In the genomic region with DNA sequence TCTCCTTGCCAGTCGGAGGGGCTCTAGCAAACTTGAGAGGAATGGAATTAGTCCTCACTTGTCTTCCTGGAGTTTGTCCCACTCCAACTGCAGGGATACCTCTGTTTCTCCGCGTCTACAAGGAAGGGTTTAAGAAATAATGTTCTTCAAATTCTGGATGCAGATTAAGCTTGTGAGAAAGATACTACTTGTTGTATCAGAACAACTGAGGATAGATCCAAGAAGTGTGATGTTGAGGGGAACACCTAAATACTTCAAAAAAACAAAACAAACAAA, we compare ENCODE assay signal across 15 mouse cellular contexts. TPM values are rescaled to one million over a fixed set of nuclear protein-coding genes. Genes with fewer than 3 reads are reported as not detected.
DNase-seq lines count a peak whose midpoint lies in the region; ATAC-seq and TF ChIP-seq lines count a peak whose summit lies in the region.
"Had no signal": no experiment of that assay in that cellular context is flagged by ENCODE, and none has a peak within 500 bp of the region (broad histone marks: within the 10 kb centered on the region; RNA-seq: fewer than 3 reads in every experiment).

No protein-coding gene starts in this region.

- peak overlapping the region; percentile 86 for H3K27ac ChIP-seq in gastrocnemius, adult 2 months
- peak overlapping the region; percentile 84; the same call in 1 of the 2 replicates for H3K27ac ChIP-seq in kidney, embryonic 16.5 days (ENCODE audit: low read length)
- H3K27ac ChIP-seq in liver, embryonic 12.5 days, result no peak overlapping the region
- H3K27ac ChIP-seq in forebrain, embryonic 16.5 days (ENCODE audit: low read length), result no peak overlapping the region
- H3K27ac ChIP-seq: forebrain, embryonic 10.5 days; hindbrain, embryonic 12.5 days; macrophage had no signal

- peak overlapping the region; percentile 90 for H3K4me2 ChIP-seq in kidney, embryonic 16.5 days (replicated peaks; ENCODE audit: low read depth, low read length)
- peak overlapping the region; percentile 31; the same call in 1 of the 2 replicates for H3K4me2 ChIP-seq in liver, embryonic 12.5 days
- no peak overlapping the region for H3K4me2 ChIP-seq in forebrain, embryonic 16.5 days (ENCODE audit: low read length)
- H3K4me2 ChIP-seq: hindbrain, embryonic 12.5 days had no signal

- intact Hi-C loops in gastrocnemius, adult 2 months (cut with DNase I), result loop anchor here (10.0 kb wide), 1 partner anchor 55 kb away; the partner anchor contains the start of gene Gimap4

- H3K27me3 ChIP-seq in kidney, embryonic 16.5 days (ENCODE audit: insufficient read depth, low read length), result peaks cover 11% of the 10 kb centered on the region
- H3K27me3 ChIP-seq in liver, embryonic 12.5 days (replicated peaks), result peaks cover 7% of the 10 kb centered on the region; the same call in 1 of the 2 replicates
- H3K27me3 ChIP-seq in forebrain, embryonic 16.5 days (replicated peaks; ENCODE audit: control insufficient read depth, insufficient read depth, low read length), result peaks cover 19% of the 10 kb centered on the region

- WGBS in kidney, embryonic 16.5 days, result 88% methylated on average over 3 of the region's 3 CpGs
- WGBS in liver, embryonic 12.5 days (ENCODE audit: insufficient replicate concordance), result 62% methylated on average over 3 of the region's 3 CpGs
- WGBS in forebrain, embryonic 16.5 days, result 92% methylated on average over 3 of the region's 3 CpGs

- peak overlapping the region; percentile 72 for H3K4me3 ChIP-seq in gastrocnemius, adult 2 months
- H3K4me3 ChIP-seq in kidney, embryonic 16.5 days (ENCODE audit: low read length), result peak overlapping the region; percentile 35
- peak overlapping the region; percentile 22; the same call in 1 of the 2 replicates for H3K4me3 ChIP-seq in liver, embryonic 12.5 days
- H3K4me3 ChIP-seq in forebrain, embryonic 16.5 days (replicated peaks; ENCODE audit: low read length), result no peak overlapping the region
- H3K4me3 ChIP-seq: forebrain, embryonic 10.5 days; hindbrain, embryonic 12.5 days had no signal

- no peaks in the 10 kb centered on the region for H3K36me3 ChIP-seq in kidney, embryonic 16.5 days (ENCODE audit: insufficient read depth, low read length)
- H3K36me3 ChIP-seq in liver, embryonic 12.5 days, result 0 out of 2 replicates have a peak, but pooled peaks cover 9% of the 10 kb centered on the region
- no peaks in the 10 kb centered on the region for H3K36me3 ChIP-seq in forebrain, embryonic 16.5 days (ENCODE audit: control insufficient read depth, insufficient read depth)
- H3K36me3 ChIP-seq: forebrain, embryonic 10.5 days; hindbrain, embryonic 12.5 days had no signal

- DNase-seq in gastrocnemius, adult 2 months, result no peak
- no peak for DNase-seq in gastrocnemius, postnatal 25 days
- DNase-seq in kidney, adult 11 months, result no peak
- DNase-seq in CD4-positive helper T cell, adult 2 months (ENCODE audit: low read depth, low spot score), result peak; percentile 37
- DNase-seq in right cerebral cortex, postnatal 36 days (ENCODE audit: low spot score in 2 of 2), result no peak
- DNase-seq: adrenal gland, postnatal 25 days; cerebellum, adult 11-12 months; right cerebral cortex, postnatal 25 days had no signal

- no peaks in the 10 kb centered on the region for H3K9me3 ChIP-seq in kidney, embryonic 16.5 days (ENCODE audit: low read length)
- no peaks in the 10 kb centered on the region for H3K9me3 ChIP-seq in liver, embryonic 12.5 days (replicated peaks)
- H3K9me3 ChIP-seq in forebrain, embryonic 16.5 days (ENCODE audit: control insufficient read depth, low read length), result no peaks in the 10 kb centered on the region
- H3K9me3 ChIP-seq: forebrain, embryonic 10.5 days; hindbrain, embryonic 12.5 days had no signal

- H3K9ac ChIP-seq in kidney, embryonic 16.5 days (replicated peaks; ENCODE audit: low read length), result peak overlapping the region; percentile 29; the same call in 1 of the 2 replicates
- no peak overlapping the region for H3K9ac ChIP-seq in liver, embryonic 12.5 days
- no peak overlapping the region for H3K9ac ChIP-seq in forebrain, embryonic 16.5 days (replicated peaks; ENCODE audit: low read depth, low read length)
- H3K9ac ChIP-seq: hindbrain, embryonic 12.5 days had no signal

- no peak for ATAC-seq in kidney, embryonic 16.5 days (ENCODE audit: low FRiP score, low TSS enrichment)
- no peak for ATAC-seq in liver, embryonic 12.5 days
- ATAC-seq in forebrain, embryonic 16.5 days, result no peak

- H3K4me1 ChIP-seq in kidney, embryonic 16.5 days (ENCODE audit: insufficient read depth, low read length), result peaks cover 17% of the 10 kb centered on the region
- peaks cover 26% of the 10 kb centered on the region for H3K4me1 ChIP-seq in liver, embryonic 12.5 days
- 0 out of 2 replicates have a peak, but pooled peaks cover 4% of the 10 kb centered on the region for H3K4me1 ChIP-seq in forebrain, embryonic 16.5 days (replicated peaks; ENCODE audit: control insufficient read depth, insufficient read depth, low read length)

- TF ChIP-seq CTCF in gastrocnemius, adult 2 months (IDR thresholded peaks at IDR 0.05), result no peak

RNA-seq across cellular contexts. Expression of gene Gimap1, which starts 0.9 kb away (rescaled TPM):
- total RNA-seq in gastrocnemius, adult 2 months (2021), result 1 to 10 TPM; 2.2 to 2.3 TPM
- total RNA-seq in gastrocnemius, postnatal 25 days (2021), result 1 to 10 TPM; 2.5 to 5.0 TPM
- polyA plus RNA-seq in kidney, embryonic 16.5 days (2015; fragmentation: Nextera tagmentation; extraction: Ambion mirVana), result 39.5 and 43.2 TPM in 2 replicates
- 10.9 and 11.9 TPM in 2 replicates for polyA plus RNA-seq in liver, embryonic 12.5 days (2016; fragmentation: Nextera tagmentation; extraction: Ambion mirVana)
- 4.0 and 5.5 TPM in 2 replicates for polyA plus RNA-seq in forebrain, embryonic 16.5 days (2015; fragmentation: Nextera tagmentation; extraction: Ambion mirVana)
- polyA plus RNA-seq: macrophage had no signal

RNA-seq across cellular contexts. Expression of gene Gimap5, which starts 6.3 kb away (rescaled TPM):
- 1 to 10 TPM; 1.5 to 1.6 TPM for total RNA-seq in gastrocnemius, adult 2 months (2021)
- total RNA-seq in gastrocnemius, postnatal 25 days (2021), result 1 to 10 TPM; 1.6 to 3.3 TPM
- 18.0 and 19.9 TPM in 2 replicates for polyA plus RNA-seq in kidney, embryonic 16.5 days (2015; fragmentation: Nextera tagmentation; extraction: Ambion mirVana)
- polyA plus RNA-seq in liver, embryonic 12.5 days (2016; fragmentation: Nextera tagmentation; extraction: Ambion mirVana), result 3.0 and 3.7 TPM in 2 replicates
- 0.77 and 1.4 TPM in 2 replicates for polyA plus RNA-seq in forebrain, embryonic 16.5 days (2015; fragmentation: Nextera tagmentation; extraction: Ambion mirVana)
- polyA plus RNA-seq: macrophage had no signal

RNA-seq across cellular contexts. Expression of gene Gimap7, which starts 21.3 kb away (rescaled TPM):
- not detected for total RNA-seq in gastrocnemius, adult 2 months (2021)
- total RNA-seq in gastrocnemius, postnatal 25 days (2021), result not detected
- polyA plus RNA-seq in kidney, embryonic 16.5 days (2015; fragmentation: Nextera tagmentation; extraction: Ambion mirVana), result not detected in 2 replicates
- 0.10 and 0.18 TPM in 2 replicates for polyA plus RNA-seq in liver, embryonic 12.5 days (2016; fragmentation: Nextera tagmentation; extraction: Ambion mirVana)
- polyA plus RNA-seq in forebrain, embryonic 16.5 days (2015; fragmentation: Nextera tagmentation; extraction: Ambion mirVana), result not detected in 2 replicates
- polyA plus RNA-seq: forebrain, embryonic 10.5 days; hindbrain, embryonic 12.5 days; testis, adult 2 months had no signal

RNA-seq across cellular contexts. Expression of gene Gm28053, which starts 21.3 kb away (rescaled TPM):
- under 1 TPM in 1 of 2 experiments, not detected in 1; 0.84 TPM for total RNA-seq in gastrocnemius, adult 2 months (2021)
- not detected for total RNA-seq in gastrocnemius, postnatal 25 days (2021)
- polyA plus RNA-seq in kidney, embryonic 16.5 days (2015; fragmentation: Nextera tagmentation; extraction: Ambion mirVana), result 1.4 and 2.4 TPM in 2 replicates
- 0.75 and 1.2 TPM in 2 replicates for polyA plus RNA-seq in liver, embryonic 12.5 days (2016; fragmentation: Nextera tagmentation; extraction: Ambion mirVana)
- polyA plus RNA-seq in forebrain, embryonic 16.5 days (2015; fragmentation: Nextera tagmentation; extraction: Ambion mirVana), result 1.1 TPM in 1 of 2 replicates, not detected in the other
- polyA plus RNA-seq: forebrain, embryonic 10.5 days; macrophage; testis, adult 2 months had no signal

RNA-seq across cellular contexts. Expression of gene Gimap3, which starts 30.9 kb away (rescaled TPM):
- not detected for total RNA-seq in gastrocnemius, adult 2 months (2021)
- total RNA-seq in gastrocnemius, postnatal 25 days (2021), result under 1 TPM in 1 of 2 experiments, not detected in 1; 0.32 TPM
- polyA plus RNA-seq in kidney, embryonic 16.5 days (2015; fragmentation: Nextera tagmentation; extraction: Ambion mirVana), result 0.19 TPM in 1 of 2 replicates, not detected in the other
- polyA plus RNA-seq in liver, embryonic 12.5 days (2016; fragmentation: Nextera tagmentation; extraction: Ambion mirVana), result not detected in 2 replicates
- polyA plus RNA-seq in forebrain, embryonic 16.5 days (2015; fragmentation: Nextera tagmentation; extraction: Ambion mirVana), result not detected in 2 replicates
- polyA plus RNA-seq: forebrain, embryonic 10.5 days; hindbrain, embryonic 12.5 days had no signal

Comparison
In these comparisons a context has a peak if more than half of its experiments do, and no peak if none do; other contexts are left out.
1. H3K27ac ChIP-seq: peak in gastrocnemius, adult 2 months (single experiment) and kidney, embryonic 16.5 days (single experiment); none in liver, embryonic 12.5 days (single experiment) and forebrain, embryonic 16.5 days (single experiment).